Mouse (Mus musculus) midbrain, embryonic 15.5 days (tissue): ENCODE measurements around the gene Hba-a1. TPM values are rescaled to one million over a fixed set of nuclear protein-coding genes. Genes with fewer than 3 reads are reported as not detected.
"Not testable (repeated sequence)": the region's sequence is repeated elsewhere in the genome, so short reads cannot be mapped to it uniquely, and the experiment has no call there.

Source experiments
- ATAC-seq: fragments of 200-750 bp; cut with Nextera tagmentation; replicated peaks from 2 replicates; pipeline ENCODE4 v1.8.0; 2017; ENCODE audit warnings: moderate TSS enrichment
- H3K27ac ChIP-seq: fragments of 300-500 bp; sonication (generic); 2 replicates; pipeline ENCODE4 v1.5.1; 2015; ENCODE audit warnings: mild to moderate bottlenecking, inconsistent platforms
- H3K27me3 ChIP-seq: fragments of 300-500 bp; sonication (generic); replicated peaks from 2 replicates; pipeline ENCODE4 v1.6.1; 2015; ENCODE audit warnings: inconsistent platforms
- H3K36me3 ChIP-seq: fragments of 300-500 bp; sonication (generic); replicated peaks from 2 replicates; pipeline ENCODE4 v1.6.1; 2015; ENCODE audit warnings: inconsistent platforms
- H3K4me1 ChIP-seq: fragments of 300-500 bp; sonication (generic); 2 replicates; pipeline ENCODE4 v1.6.1; 2015; ENCODE audit warnings: inconsistent platforms
- H3K4me2 ChIP-seq: fragments of 300-500 bp; sonication (generic); 2 replicates; pipeline ENCODE4 v1.6.1; 2015; ENCODE audit warnings: inconsistent platforms, mild to moderate bottlenecking, moderate library complexity
- H3K4me3 ChIP-seq: fragments of 300-500 bp; sonication (generic); 2 replicates; pipeline ENCODE4 v1.5.1; 2015; ENCODE audit warnings: mild to moderate bottlenecking, inconsistent platforms
- H3K9ac ChIP-seq: fragments of 300-500 bp; sonication (generic); 2 replicates; pipeline ENCODE4 v1.6.1; 2015; ENCODE audit warnings: mild to moderate bottlenecking, inconsistent platforms
- H3K9me3 ChIP-seq: fragments of 300-500 bp; sonication (generic); 2 replicates; pipeline ENCODE4 v1.6.1; 2016; ENCODE audit warnings: inconsistent platforms
- WGBS: fragments of 180-500 bp; shearing (Covaris S2); methylation state at CpG from one replicate; pipeline ENCODE4 v1.1.7; 2015; ENCODE audit warnings: mixed read lengths; 5-methylcytosine and 5-hydroxymethylcytosine counted together
- polyA plus RNA-seq: library from polyadenylated mRNA; unstranded; fragments of >200 nt; fragmentation: Nextera tagmentation; extraction: Ambion mirVana; gene quantifications from 2 replicates; pipeline ENCODE4 v1.2.1, GENCODE M21; 2015

Hba-a1 gene
- polyA plus RNA-seq, 1 experiment from 2014 or later = 2,454 TPM

GRCm38 (mm10) chr11:32285031-32285775, 1.9 kb downstream of the Hba-a1 start:
- H3K27me3 ChIP-seq = 0 out of 2 replicates have a peak, but pooled peaks cover 5% of the 10 kb centered on the region
- no peak overlapping the region for H3K9ac ChIP-seq
- ATAC-seq = no peak
- 84% methylated on average over 7 of the region's 7 CpGs for WGBS
- no peak overlapping the region for H3K4me3 ChIP-seq
- no peak overlapping the region for H3K27ac ChIP-seq
- no peaks in the 10 kb centered on the region for H3K36me3 ChIP-seq
- no peak overlapping the region for H3K4me2 ChIP-seq
- no peaks in the 10 kb centered on the region for H3K9me3 ChIP-seq
- H3K4me1 ChIP-seq = no peaks in the 10 kb centered on the region

- not testable (repeated sequence) for H3K27ac ChIP-seq, H3K4me3 ChIP-seq, ATAC-seq, H3K9ac ChIP-seq, H3K4me2 ChIP-seq, H3K27me3 ChIP-seq, H3K36me3 ChIP-seq, H3K9me3 ChIP-seq, H3K4me1 ChIP-seq
These were observed 2.6 kb downstream of the Hba-a1 start for GRCm38 (mm10) chr11:32285887-32286286.

- 19% methylated on average over 31 of the region's 33 CpGs for WGBS
- H3K9ac ChIP-seq = peak within 1 kb of the TSS; percentile 35; the same call in 1 of the 2 replicates
These were observed 3.6 kb downstream of the Hba-a1 start, which contains the start of gene Hbq1b for GRCm38 (mm10) chr11:32286695-32287492. TSS of gene Hbq1b (plus strand) at chr11:32286965.

GRCm38 (mm10) chr11:32287493-32287825, 4.1 kb downstream of the Hba-a1 start:
- 68% methylated on average over 9 of the region's 9 CpGs for WGBS
- H3K9ac ChIP-seq = no peak overlapping the region
- H3K27ac ChIP-seq = no peak overlapping the region
- no peaks in the 10 kb centered on the region for H3K9me3 ChIP-seq
- H3K27me3 ChIP-seq = 0 out of 2 replicates have a peak, but pooled peaks cover 5% of the 10 kb centered on the region
- no peaks in the 10 kb centered on the region for H3K4me1 ChIP-seq
- peak overlapping the region; percentile 51; the same call in 1 of the 2 replicates for H3K4me2 ChIP-seq
- no peaks in the 10 kb centered on the region for H3K36me3 ChIP-seq
- no peak overlapping the region for H3K4me3 ChIP-seq
- no peak for ATAC-seq

More at GRCm38 (mm10) chr11:32286695-32287492, 3.6 kb downstream of the Hba-a1 start, which contains the start of gene Hbq1b:
- H3K27me3 ChIP-seq, H3K4me1 ChIP-seq, H3K9me3 ChIP-seq, H3K27ac ChIP-seq, H3K36me3 ChIP-seq: not testable (repeated sequence)
- Histone ChIP-seq H3K4me2 (peak within 1 kb of the TSS; percentile 51), H3K4me3 (peak within 1 kb of the TSS; percentile 33)
- peak; percentile 89 for ATAC-seq

GRCm38 (mm10) chr11:32292819-32293218, 9.5 kb downstream of the Hba-a1 start:
- not testable (repeated sequence) for H3K9me3 ChIP-seq, H3K27me3 ChIP-seq, ATAC-seq, H3K36me3 ChIP-seq, H3K4me1 ChIP-seq, H3K9ac ChIP-seq, H3K27ac ChIP-seq, H3K4me3 ChIP-seq, H3K4me2 ChIP-seq
- 89% methylated on average over 4 of the region's 4 CpGs for WGBS

GRCm38 (mm10) chr11:32293479-32293878, 10.2 kb downstream of the Hba-a1 start:
- not testable (repeated sequence) for H3K9me3 ChIP-seq, H3K9ac ChIP-seq, H3K36me3 ChIP-seq, ATAC-seq, H3K4me2 ChIP-seq, H3K27ac ChIP-seq, H3K4me1 ChIP-seq, H3K27me3 ChIP-seq, H3K4me3 ChIP-seq
- 85% methylated on average over 3 of the region's 3 CpGs for WGBS

GRCm38 (mm10) chr11:32296203-32296602, 12.9 kb downstream of the Hba-a1 start, which contains the start of gene Hba-a2:
TSS of gene Hba-a2 (plus strand) at chr11:32296489.
- H3K4me3 ChIP-seq, H3K27ac ChIP-seq, H3K27me3 ChIP-seq, H3K4me1 ChIP-seq, H3K4me2 ChIP-seq, H3K9ac ChIP-seq, H3K36me3 ChIP-seq, ATAC-seq, H3K9me3 ChIP-seq: not testable (repeated sequence)
- no CpG with 5 or more reads among the region's 4 CpGs for WGBS

- H3K36me3 ChIP-seq, ATAC-seq, H3K27ac ChIP-seq, H3K4me3 ChIP-seq, H3K9me3 ChIP-seq, H3K27me3 ChIP-seq, H3K4me1 ChIP-seq, H3K9ac ChIP-seq, H3K4me2 ChIP-seq: not testable (repeated sequence)
- 45% methylated on average over 2 of the region's 2 CpGs for WGBS
These were observed 14.1 kb downstream of the Hba-a1 start for GRCm38 (mm10) chr11:32297417-32297816.

- Histone ChIP-seq H3K36me3 (no peaks in the 10 kb centered on the region), H3K4me2 (no peak overlapping the region), H3K4me3 (no peak overlapping the region), H3K9ac (no peak overlapping the region), H3K27ac (no peak overlapping the region), H3K27me3 (no peaks in the 10 kb centered on the region), H3K9me3 (no peaks in the 10 kb centered on the region), H3K4me1 (no peaks in the 10 kb centered on the region; the same call in 1 of the 2 replicates)
- ATAC-seq = no peak
- WGBS = 89% methylated on average over 1 of the region's 1 CpGs
These were observed 14.7 kb downstream of the Hba-a1 start for GRCm38 (mm10) chr11:32297866-32298531.

GRCm38 (mm10) chr11:32298532-32298918, 15.2 kb downstream of the Hba-a1 start:
- Histone ChIP-seq H3K36me3 (no peaks in the 10 kb centered on the region), H3K4me1 (no peaks in the 10 kb centered on the region; the same call in 1 of the 2 replicates), H3K27me3 (no peaks in the 10 kb centered on the region), H3K9me3 (no peaks in the 10 kb centered on the region), H3K4me3 (no peak overlapping the region), H3K4me2 (no peak overlapping the region), H3K9ac (no peak overlapping the region), H3K27ac (no peak overlapping the region)
- no peak for ATAC-seq
- 98% methylated on average over 2 of the region's 2 CpGs for WGBS

- not testable (repeated sequence) for H3K9ac ChIP-seq, H3K27me3 ChIP-seq, H3K9me3 ChIP-seq, H3K36me3 ChIP-seq, H3K4me1 ChIP-seq, H3K27ac ChIP-seq
- WGBS = 5% methylated on average over 16 of the region's 16 CpGs
- ATAC-seq = peak; percentile 72; the same call in 1 of the 2 replicates
- Histone ChIP-seq H3K4me3 (peak within 1 kb of the TSS; percentile 33), H3K4me2 (peak within 1 kb of the TSS; percentile 51)
These were observed 16.6 kb downstream of the Hba-a1 start, which contains the start of gene Hbq1a for GRCm38 (mm10) chr11:32299865-32300264. TSS of gene Hbq1a (plus strand) at chr11:32300069.
